Mouse (Mus musculus) small intestine, adult 2 months (tissue): ENCODE measurements around the gene Praf2. TPM values are rescaled to one million over a fixed set of nuclear protein-coding genes. Genes with fewer than 3 reads are reported as not detected.

Experiments used
- H3K27ac ChIP-seq: fragments of 200-500 bp; 2 replicates; pipeline ENCODE4 v1.5.1; 2012; ENCODE audit warnings: low read depth, low read length, control low read depth, inconsistent platforms; ENCODE audit not compliant: insufficient read depth
- H3K27me3 ChIP-seq: fragments of 200-500 bp; 2 replicates; pipeline ENCODE4 v1.6.1; 2012; ENCODE audit warnings: mild to moderate bottlenecking, moderate library complexity, low read length, inconsistent platforms; ENCODE audit not compliant: control insufficient read depth, insufficient read depth
- H3K36me3 ChIP-seq: fragments of 200-500 bp; 2 replicates; pipeline ENCODE4 v1.6.1; 2012; ENCODE audit warnings: mild to moderate bottlenecking, low read length, control low read depth, inconsistent platforms; ENCODE audit not compliant: control insufficient read depth, insufficient read depth
- H3K4me1 ChIP-seq: fragments of 200-500 bp; 2 replicates; pipeline ENCODE4 v1.6.1; 2012; ENCODE audit warnings: low read length, inconsistent platforms, mixed read lengths; ENCODE audit not compliant: control insufficient read depth, insufficient read depth, insufficient read length
- H3K4me3 ChIP-seq: fragments of 200-500 bp; 2 replicates; pipeline ENCODE4 v1.5.1; 2012; ENCODE audit warnings: low read depth, mild to moderate bottlenecking, control low read depth, inconsistent platforms, low read length, moderate library complexity
- CTCF ChIP-seq: fragments of 200-500 bp; IDR thresholded peaks from 2 replicates; pipeline ENCODE4 v1.5.1; 2012; ENCODE audit warnings: low read depth, mild to moderate bottlenecking, control low read depth, inconsistent platforms, low read length, moderate library complexity, mixed read lengths; ENCODE audit not compliant: insufficient replicate concordance, insufficient read length; ENCODE audit errors: extremely low read depth
- POLR2A ChIP-seq: fragments of 200-500 bp; IDR thresholded peaks from 2 replicates; pipeline ENCODE4 v1.6.1; 2012; ENCODE audit warnings: low read depth, mild to moderate bottlenecking, control low read depth, inconsistent platforms, low read length, moderate library complexity
- WGBS: fragments of 180-500 bp; shearing (Covaris S2); methylation state at CpG from one replicate; pipeline ENCODE4 v1.1.7; 2018; 5-methylcytosine and 5-hydroxymethylcytosine counted together
- polyA plus RNA-seq: library from polyadenylated mRNA; depleted of rRNA; stranded (reverse); fragments of >200 nt; gene quantifications from 2 replicates; pipeline ENCODE4 v1.2.3, GENCODE M21; 2012; rRNA removed

Gene Praf2
- polyA plus RNA-seq, 1 experiment = 46.2 TPM

DNA sequence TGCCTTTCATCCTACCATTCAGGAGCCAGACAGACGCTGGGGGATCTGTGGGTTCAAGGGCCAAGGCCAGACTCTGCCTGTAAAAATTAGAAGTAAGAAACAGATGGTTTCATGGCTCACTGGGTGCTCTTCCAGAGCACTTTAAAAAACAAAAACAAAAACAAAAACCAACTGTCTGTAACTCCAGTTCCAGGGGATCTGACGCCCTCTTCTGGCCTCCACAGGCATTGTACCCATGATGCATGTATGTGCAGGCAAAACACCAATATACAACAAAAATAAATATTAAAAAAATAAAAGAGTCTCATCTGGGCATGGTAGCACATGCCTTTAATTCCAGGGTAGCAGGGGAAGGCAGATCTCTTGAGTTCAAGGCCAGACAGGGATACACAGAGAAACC lies 44.5 kb downstream of the Praf2 start:
- Histone ChIP-seq H3K27ac (no peak overlapping the region), H3K36me3 (peaks cover 43% of the 10 kb centered on the region), H3K4me3 (no peak overlapping the region), H3K4me1 (no peaks in the 10 kb centered on the region), H3K27me3 (no peaks in the 10 kb centered on the region)
- WGBS = 47% methylated on average over 2 of the region's 2 CpGs
- TF ChIP-seq POLR2A (no peak), CTCF (no peak)

GRCm38 (mm10) chrX:7775501-7776205 lies 47.4 kb downstream of the Praf2 start:
- 79% methylated on average over 9 of the region's 9 CpGs for WGBS
- peaks cover 26% of the 10 kb centered on the region for H3K36me3 ChIP-seq
- no peaks in the 10 kb centered on the region for H3K27me3 ChIP-seq
- no peak overlapping the region for H3K4me3 ChIP-seq
- TF ChIP-seq POLR2A (no peak), CTCF (no peak)
- H3K4me1 ChIP-seq = no peaks in the 10 kb centered on the region
- no peak overlapping the region for H3K27ac ChIP-seq

DNA sequence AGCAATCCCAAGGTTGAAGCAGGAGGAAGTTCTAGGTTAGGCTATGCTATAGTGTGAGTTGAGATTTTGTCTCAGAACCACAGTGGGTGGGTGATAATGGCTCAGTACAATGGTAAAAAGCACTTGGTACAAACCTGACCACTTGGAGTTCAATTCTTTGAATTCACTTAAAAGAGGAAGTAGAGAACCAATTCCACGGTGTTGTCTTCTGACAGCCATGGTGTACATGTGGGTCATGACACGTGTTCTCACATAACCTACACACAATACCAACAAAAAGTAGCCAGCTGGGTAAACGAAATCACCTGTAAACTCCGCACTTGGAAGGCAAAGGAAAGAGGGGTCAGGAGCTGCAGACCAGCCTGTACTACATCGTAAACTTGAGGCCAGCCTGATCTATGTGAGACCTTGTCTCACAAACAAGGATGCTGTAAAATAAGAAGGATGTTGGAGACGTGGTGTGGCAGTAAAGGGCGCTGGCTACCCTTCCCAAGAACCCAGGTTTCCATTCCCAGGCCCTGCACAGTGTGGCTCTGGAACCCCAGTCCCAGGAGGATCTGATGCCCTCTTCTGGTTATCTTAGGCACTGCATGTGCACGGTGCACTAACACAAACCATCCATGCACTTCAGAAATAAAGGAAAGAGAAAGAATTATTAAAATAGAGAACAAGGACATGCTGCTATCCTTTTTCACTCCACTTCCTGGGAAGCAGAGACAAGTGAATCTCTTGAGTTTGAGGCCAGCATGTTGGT lies 48.3 kb downstream of the Praf2 start:
- 0 out of 2 replicates have a peak, but pooled peaks cover 2% of the 10 kb centered on the region for H3K4me1 ChIP-seq
- 45% methylated on average over 8 of the region's 8 CpGs for WGBS

GRCm38 (mm10) chrX:7778450-7779244 lies 50.4 kb downstream of the Praf2 start:
- Histone ChIP-seq H3K4me1 (peaks cover 3% of the 10 kb centered on the region; the same call in 1 of the 2 replicates), H3K36me3 (peaks cover 8% of the 10 kb centered on the region; the same call in 1 of the 2 replicates), H3K4me3 (no peak overlapping the region), H3K27ac (no peak overlapping the region), H3K27me3 (no peaks in the 10 kb centered on the region)
- TF ChIP-seq CTCF = no peak
- TF ChIP-seq POLR2A = no peak
- 40% methylated on average over 7 of the region's 7 CpGs for WGBS

More for the DNA sequence above, 48.3 kb downstream of the Praf2 start:
- H3K4me3 ChIP-seq = no peak overlapping the region
- H3K36me3 ChIP-seq = peaks cover 18% of the 10 kb centered on the region
- H3K27me3 ChIP-seq = no peaks in the 10 kb centered on the region
- H3K27ac ChIP-seq = no peak overlapping the region
- TF ChIP-seq POLR2A (no peak), CTCF (peak; percentile 66; the same call in 1 of the 2 replicates)

GRCm38 (mm10) chrX:7779294-7779693 lies 51.1 kb downstream of the Praf2 start:
- peaks cover 3% of the 10 kb centered on the region; the same call in 1 of the 2 replicates for H3K4me1 ChIP-seq
- H3K27ac ChIP-seq = no peak overlapping the region
- no peaks in the 10 kb centered on the region for H3K27me3 ChIP-seq
- H3K36me3 ChIP-seq = 0 out of 2 replicates have a peak, but pooled peaks cover 1% of the 10 kb centered on the region
- TF ChIP-seq POLR2A = no peak
- no peak for TF ChIP-seq CTCF
- no peak overlapping the region for H3K4me3 ChIP-seq
- 15% methylated on average over 3 of the region's 3 CpGs for WGBS

Other genes with a start within 250 kb of the Praf2 start
- 0.62 and 1.2 TPM in 2 replicates for gene Foxp3, start 154.8 kb upstream of the Praf2 start, polyA plus RNA-seq
- 0.98 and 1.6 TPM in 2 replicates for gene Ppp1r3f, start 154.2 kb upstream of the Praf2 start, polyA plus RNA-seq
- gene Ccdc22, start 122.9 kb upstream of the Praf2 start, polyA plus RNA-seq = 5.0 and 11.1 TPM in 2 replicates
- 0.03 and 0.04 TPM in 2 replicates for gene Cacna1f, start 121.4 kb upstream of the Praf2 start, polyA plus RNA-seq
- 2.4 and 3.2 TPM in 2 replicates for gene Syp, start 90.0 kb upstream of the Praf2 start, polyA plus RNA-seq
- 10.3 and 13.0 TPM in 2 replicates for gene Prickle3, start 71.2 kb upstream of the Praf2 start, polyA plus RNA-seq
- 99.6 and 138 TPM in 2 replicates for gene Plp2, start 57.0 kb upstream of the Praf2 start, polyA plus RNA-seq
- 0.90 and 1.5 TPM in 2 replicates for gene Magix, start 47.2 kb upstream of the Praf2 start, polyA plus RNA-seq
- gene Gpkow, start 31.3 kb upstream of the Praf2 start, polyA plus RNA-seq = 2.3 and 3.6 TPM in 2 replicates
- 14.9 and 33.6 TPM in 2 replicates for gene Wdr45, start 14.1 kb upstream of the Praf2 start, polyA plus RNA-seq
- gene Gm45208, start 6.2 kb upstream of the Praf2 start, polyA plus RNA-seq = 0.10 and 0.25 TPM in 2 replicates
- 16.3 and 65.1 TPM in 2 replicates for gene Ccdc120, start 22.5 kb downstream of the Praf2 start, polyA plus RNA-seq
- gene Tfe3, start 34.1 kb downstream of the Praf2 start, polyA plus RNA-seq = 19.5 and 23.0 TPM in 2 replicates
- 13.0 and 23.2 TPM in 2 replicates for gene Gripap1, start 61.3 kb downstream of the Praf2 start, polyA plus RNA-seq
- 0.72 and 1.3 TPM in 2 replicates for gene Kcnd1, start 93.8 kb downstream of the Praf2 start, polyA plus RNA-seq
- 22.0 and 45.8 TPM in 2 replicates for gene Otud5, start 112.9 kb downstream of the Praf2 start, polyA plus RNA-seq
- 6.8 and 14.5 TPM in 2 replicates for gene Pim2, start 149.8 kb downstream of the Praf2 start, polyA plus RNA-seq
- 53.4 and 99.6 TPM in 2 replicates for gene Slc35a2, start 155.6 kb downstream of the Praf2 start, polyA plus RNA-seq
- gene Pqbp1, start 170.8 kb downstream of the Praf2 start, polyA plus RNA-seq = 15.0 and 31.7 TPM in 2 replicates
- gene Timm17b, start 170.9 kb downstream of the Praf2 start, polyA plus RNA-seq = 20.8 and 31.8 TPM in 2 replicates
- not detected in 2 replicates for gene Gm10491, start 179.4 kb downstream of the Praf2 start, polyA plus RNA-seq
- not detected in 2 replicates for gene Gm10490, start 181.1 kb downstream of the Praf2 start, polyA plus RNA-seq
- gene Pcsk1n, start 191.4 kb downstream of the Praf2 start, polyA plus RNA-seq = 10.8 and 21.1 TPM in 2 replicates
- gene Eras, start 200.2 kb downstream of the Praf2 start, polyA plus RNA-seq = not detected in 2 replicates
- 5.8 and 11.0 TPM in 2 replicates for gene Hdac6, start 219.4 kb downstream of the Praf2 start, polyA plus RNA-seq
- gene Gata1, start 249.6 kb downstream of the Praf2 start, polyA plus RNA-seq = 0.25 and 0.47 TPM in 2 replicates